Mouse (Mus musculus) yolk sac, embryonic 10.5 days (tissue): ENCODE results near the gene Pramef6.
"Not testable (repeated sequence)": the region's sequence is repeated elsewhere in the genome, so short reads cannot be mapped to it uniquely, and the experiment has no call there.

ENCODE experiments used
- DNase-seq: peaks from one replicate; pipeline ENCODE4 v3.0.0-alpha.2; 2017; ENCODE audit warnings: low spot score

Gene Pramef6

GRCm38 (mm10) chr4:143900280-143900679 is at the start of gene Pramef6:
Gene Pramef6 (minus strand): TSS chr4:143900380.
- DNase-seq = not testable (repeated sequence)

GRCm38 (mm10) chr4:143894406-143894805 is 5.8 kb downstream of the Pramef6 start:
- DNase-seq = not testable (repeated sequence)

- not testable (repeated sequence) for DNase-seq
Observed at GRCm38 (mm10) chr4:143882371-143882770, 17.8 kb downstream of the Pramef6 start.

- DNase-seq = not testable (repeated sequence)
Observed at GRCm38 (mm10) chr4:143846197-143846596, 54.0 kb downstream of the Pramef6 start, which contains the start of gene Gm13103. Gene Gm13103 (plus strand): TSS chr4:143846497.
